Mouse (Mus musculus) kidney, adult 8-10 months (tissue): ENCODE data around the gene Arntl.
A peak's percentile ranks its signal among the peaks of the same experiment; 100 is the strongest.

Experiments used
- DNase-seq, 2 experiments: peaks; one replicate each; pipeline ENCODE4 v3.0.0; 2022

Arntl gene

GRCm38 (mm10) chr7:113210441-113210840, 3.2 kb downstream of the Arntl start:
- peak; percentile 40 to 42 for DNase-seq

GRCm38 (mm10) chr7:113214245-113215169, 7.2 kb downstream of the Arntl start:
- DNase-seq, result peak in 1 of 2 experiments; percentile 16

DNA sequence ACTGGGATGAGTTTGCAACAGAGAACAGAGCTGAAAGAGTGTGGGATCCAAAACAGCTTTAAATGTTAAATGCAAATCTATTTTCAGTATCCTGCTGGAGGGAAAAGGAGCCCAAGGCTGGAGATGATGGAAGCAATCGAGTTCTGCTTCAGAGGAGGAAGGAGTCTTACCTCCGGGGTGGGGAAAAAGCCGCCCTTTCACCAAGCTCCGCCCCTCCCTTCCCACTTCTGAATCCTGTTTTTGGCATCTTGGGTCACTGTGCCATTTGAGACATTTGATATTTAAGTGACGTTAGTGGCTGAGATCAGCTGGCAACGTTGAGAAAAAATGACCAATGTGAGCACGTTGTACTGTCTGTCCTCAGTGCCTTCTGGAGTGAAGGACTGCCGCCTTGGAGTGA, 8.9 kb downstream of the Arntl start:
- no peak for DNase-seq

GRCm38 (mm10) chr7:113219416-113219815, 12.2 kb downstream of the Arntl start:
- DNase-seq, result peak in 1 of 2 experiments; percentile 47

GRCm38 (mm10) chr7:113219864-113220263, 12.6 kb downstream of the Arntl start:
- DNase-seq, result peak in 1 of 2 experiments; percentile 32

DNA sequence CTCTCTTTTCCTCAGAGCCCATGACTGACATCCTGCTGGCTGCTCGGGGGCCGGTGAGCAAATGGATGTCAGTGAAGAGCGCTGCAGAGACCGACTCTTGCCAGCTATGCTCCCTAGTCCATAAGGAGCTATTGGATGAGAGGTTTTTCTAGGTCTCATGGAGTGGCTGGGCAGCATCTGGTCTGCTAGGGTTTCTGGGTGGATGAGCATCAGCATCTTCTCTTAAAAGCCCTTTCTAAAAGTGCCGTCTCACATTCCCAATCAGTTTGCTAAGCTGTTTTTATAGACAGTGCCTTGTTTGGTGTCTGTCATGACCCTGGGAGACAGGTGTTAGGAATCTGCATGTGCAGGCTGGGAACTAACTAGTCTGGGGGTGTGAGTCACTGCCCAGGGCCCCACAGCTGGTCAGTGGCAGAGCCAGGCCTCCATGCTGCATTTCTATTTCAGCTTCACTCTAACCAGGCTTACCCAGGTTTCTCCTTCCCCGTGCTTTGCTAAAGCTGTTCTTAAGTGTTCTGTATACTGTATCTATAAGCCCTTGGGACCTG, 13.5 kb downstream of the Arntl start:
- no peak for DNase-seq

DNA sequence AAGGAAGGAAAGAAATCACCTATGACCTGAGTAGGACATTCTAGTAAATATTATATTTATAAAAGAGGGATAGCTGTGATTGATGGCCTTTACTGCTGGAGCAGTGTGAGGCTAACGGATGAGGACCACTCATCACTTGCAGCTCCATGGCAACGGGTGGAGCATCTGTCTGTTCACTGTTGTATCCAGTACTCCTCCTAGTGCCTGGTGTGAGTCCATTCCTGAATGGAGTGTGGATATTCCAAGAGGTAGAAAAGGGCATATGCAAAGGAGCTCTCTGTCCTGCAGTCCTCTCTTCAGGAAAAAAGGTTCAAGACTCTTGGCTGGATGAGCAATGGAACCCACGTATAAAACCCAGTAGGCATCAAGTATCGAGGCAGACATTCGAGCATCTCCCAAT, 15.6 kb downstream of the Arntl start:
- DNase-seq, result no peak

DNA sequence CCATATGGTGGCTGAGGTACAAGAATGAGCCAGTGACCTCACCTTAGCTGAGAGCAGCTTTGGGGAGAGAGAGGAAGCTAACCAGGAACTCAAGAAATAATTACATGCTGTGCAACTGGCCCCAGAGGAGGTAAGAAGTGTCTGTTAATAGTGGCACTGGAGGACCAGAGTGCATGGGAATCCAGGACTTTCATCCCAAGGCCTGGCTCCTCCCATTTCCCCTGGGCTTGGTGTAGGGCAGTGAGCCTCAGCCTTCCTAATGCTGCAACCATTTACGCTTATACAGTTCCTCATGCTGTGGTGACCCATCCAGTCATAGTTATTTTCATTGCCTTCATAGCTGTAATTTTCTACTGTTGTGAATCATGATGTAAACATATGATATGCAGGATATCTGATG, 17.4 kb downstream of the Arntl start:
- DNase-seq, result no peak

- DNase-seq, result no peak
These were observed 21.2 kb downstream of the Arntl start for GRCm38 (mm10) chr7:113228498-113228897.

GRCm38 (mm10) chr7:113236135-113236534, 28.9 kb downstream of the Arntl start:
- DNase-seq, result no peak

- DNase-seq, result no peak
These were observed 31.1 kb downstream of the Arntl start for GRCm38 (mm10) chr7:113238365-113238764.

- no peak for DNase-seq
These were observed 32.3 kb downstream of the Arntl start for GRCm38 (mm10) chr7:113239448-113240130.

GRCm38 (mm10) chr7:113240438-113240837, 33.2 kb downstream of the Arntl start:
- no peak for DNase-seq

DNA sequence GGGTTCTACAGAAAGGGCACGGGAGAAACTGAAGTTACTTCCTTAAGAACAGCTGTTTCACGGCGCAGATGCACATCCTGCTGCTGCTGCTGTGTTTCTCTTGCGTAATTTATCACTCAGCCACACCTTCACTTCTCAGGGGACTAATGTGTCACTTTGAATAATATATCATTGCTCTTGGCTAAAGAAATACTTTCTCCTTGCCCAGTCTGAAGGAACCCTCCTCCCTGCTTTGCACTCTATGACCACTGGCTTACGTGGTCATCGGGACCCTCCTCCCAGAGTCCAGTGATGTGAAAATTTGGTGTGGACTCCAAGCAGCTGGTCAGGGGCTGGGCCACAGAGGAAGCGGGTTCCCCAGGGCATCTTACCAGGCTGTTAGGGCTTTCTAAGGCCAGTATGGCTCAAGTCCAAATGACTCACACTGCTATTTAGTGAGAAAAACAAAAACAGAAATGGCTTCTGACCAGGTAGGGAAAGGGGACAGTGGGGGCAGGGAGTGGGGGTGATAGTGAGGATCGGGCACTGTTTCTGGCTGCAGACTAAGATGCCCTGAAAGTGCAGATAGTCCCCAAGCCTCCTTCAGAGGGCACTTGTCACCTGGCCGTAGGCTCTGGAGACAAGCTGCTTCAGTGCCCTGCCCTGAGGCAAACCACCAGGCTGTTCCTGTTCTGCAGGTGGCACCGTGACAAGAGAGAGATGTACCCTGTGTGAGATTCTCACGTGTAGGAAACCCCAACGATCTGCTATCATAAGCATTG, 34.8 kb downstream of the Arntl start:
- DNase-seq, result peak; percentile 18 to 37

DNA sequence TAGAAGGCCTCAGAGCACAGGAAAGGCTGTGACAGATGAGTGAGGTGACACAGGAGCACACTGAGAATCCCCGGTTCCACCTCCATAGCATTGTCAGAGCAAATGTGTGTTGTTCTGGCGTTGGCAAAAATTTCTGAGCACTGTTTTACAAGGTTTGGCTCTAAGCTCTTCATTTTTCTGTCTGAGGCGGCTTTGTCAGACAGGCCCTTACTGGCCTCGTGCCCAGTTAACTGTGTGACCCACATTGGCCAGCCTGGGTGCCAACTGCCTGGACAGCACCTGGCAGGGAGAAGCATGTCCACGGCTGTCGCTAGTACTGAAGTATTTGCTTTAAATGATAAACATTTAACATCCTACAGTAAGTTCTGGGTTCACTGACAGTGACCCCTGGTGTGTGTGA, 35.4 kb downstream of the Arntl start:
- DNase-seq, result peak; percentile 78 to 79

DNA sequence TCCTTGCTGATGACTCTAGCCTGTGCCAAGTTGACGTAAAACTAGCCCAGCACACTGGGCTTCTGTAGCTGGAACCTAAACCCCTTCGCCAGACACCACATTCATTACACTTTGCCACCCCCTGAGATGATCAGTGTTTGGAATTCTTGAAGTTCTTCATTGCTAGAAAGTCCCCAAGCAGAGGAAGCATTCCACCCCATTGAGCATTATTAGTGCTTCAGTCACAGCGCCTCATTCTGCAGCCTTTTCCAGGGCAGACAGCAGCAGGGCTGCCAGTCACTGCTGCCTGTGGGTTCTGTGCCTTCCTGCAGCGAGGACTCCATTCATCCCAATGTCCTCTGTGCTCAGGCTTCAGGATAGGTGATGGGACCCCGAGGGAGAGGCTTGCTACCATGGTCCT, 37.9 kb downstream of the Arntl start:
- DNase-seq, result no peak

- no peak for DNase-seq
These were observed 39.2 kb downstream of the Arntl start for GRCm38 (mm10) chr7:113246512-113246911.

GRCm38 (mm10) chr7:113247167-113247566, 39.9 kb downstream of the Arntl start:
- DNase-seq, result no peak

DNA sequence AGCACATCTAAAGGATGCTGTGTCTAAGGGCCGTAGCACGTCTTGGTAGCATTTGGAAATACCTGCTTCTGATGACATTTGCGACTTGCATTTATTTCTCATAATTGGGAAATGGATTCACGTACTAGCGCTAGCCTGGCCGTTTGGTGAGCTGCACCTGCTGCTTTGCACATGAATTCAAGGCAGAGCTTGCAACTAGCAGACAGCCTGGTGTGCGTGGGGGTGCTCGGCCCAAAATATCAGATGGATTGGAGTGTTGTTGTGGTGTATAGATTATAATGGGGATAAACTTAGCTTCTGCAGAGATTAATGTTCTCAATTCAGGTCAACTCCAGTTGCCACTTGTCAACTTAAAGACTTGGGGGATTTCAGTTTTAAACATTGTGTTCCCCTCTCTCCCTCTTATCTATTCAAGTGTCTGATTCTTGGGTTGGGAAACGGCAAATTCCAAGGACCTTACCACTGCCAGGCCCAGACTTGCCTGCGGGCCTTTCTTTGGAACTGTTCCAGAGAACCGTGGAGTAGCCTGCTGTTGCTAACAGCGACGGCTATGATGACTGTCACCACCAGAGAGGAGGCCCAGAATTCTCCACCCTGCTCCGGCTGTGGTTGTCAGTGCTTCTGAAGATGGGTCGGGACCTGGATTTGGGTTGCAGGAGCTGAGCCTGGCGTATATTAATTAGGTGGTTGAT, 42.0 kb downstream of the Arntl start:
- DNase-seq, result peak in 1 of 2 experiments; percentile 35

GRCm38 (mm10) chr7:113250433-113250991, 43.2 kb downstream of the Arntl start:
- peak; percentile 41 to 51 for DNase-seq

- peak; percentile 23 to 47 for DNase-seq
These were observed 43.7 kb downstream of the Arntl start for GRCm38 (mm10) chr7:113251001-113251400.

DNA sequence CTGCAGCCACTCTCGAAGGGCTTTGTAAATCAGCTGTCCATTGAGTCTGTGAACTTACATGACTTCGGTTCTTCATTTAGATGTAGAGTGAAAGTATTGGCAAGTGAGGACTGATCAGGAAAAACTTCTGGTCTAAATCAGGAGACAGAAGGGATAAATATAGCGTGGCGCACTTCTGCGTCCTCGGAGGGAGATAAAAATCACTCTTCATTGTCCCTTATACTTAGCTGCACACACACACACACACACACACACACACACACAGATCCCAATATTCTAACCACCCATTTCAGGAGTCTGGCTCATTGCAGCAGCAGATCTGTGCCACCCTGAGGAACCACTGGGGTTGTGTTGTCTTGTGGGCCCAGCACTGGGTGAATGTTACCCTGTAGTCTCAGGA, 44.3 kb downstream of the Arntl start:
- no peak for DNase-seq
